Mouse (Mus musculus) ES-CJ7 (cell line): ENCODE measurements around the gene Zfp13.
"Not testable (repeated sequence)": the region's sequence is repeated elsewhere in the genome, so short reads cannot be mapped to it uniquely, and the experiment has no call there.

ENCODE experiments used
- DNase-seq: peaks from one replicate; pipeline ENCODE4 v3.0.0; 2011; ENCODE audit warnings: low read depth, low spot score

Gene Zfp13

DNA sequence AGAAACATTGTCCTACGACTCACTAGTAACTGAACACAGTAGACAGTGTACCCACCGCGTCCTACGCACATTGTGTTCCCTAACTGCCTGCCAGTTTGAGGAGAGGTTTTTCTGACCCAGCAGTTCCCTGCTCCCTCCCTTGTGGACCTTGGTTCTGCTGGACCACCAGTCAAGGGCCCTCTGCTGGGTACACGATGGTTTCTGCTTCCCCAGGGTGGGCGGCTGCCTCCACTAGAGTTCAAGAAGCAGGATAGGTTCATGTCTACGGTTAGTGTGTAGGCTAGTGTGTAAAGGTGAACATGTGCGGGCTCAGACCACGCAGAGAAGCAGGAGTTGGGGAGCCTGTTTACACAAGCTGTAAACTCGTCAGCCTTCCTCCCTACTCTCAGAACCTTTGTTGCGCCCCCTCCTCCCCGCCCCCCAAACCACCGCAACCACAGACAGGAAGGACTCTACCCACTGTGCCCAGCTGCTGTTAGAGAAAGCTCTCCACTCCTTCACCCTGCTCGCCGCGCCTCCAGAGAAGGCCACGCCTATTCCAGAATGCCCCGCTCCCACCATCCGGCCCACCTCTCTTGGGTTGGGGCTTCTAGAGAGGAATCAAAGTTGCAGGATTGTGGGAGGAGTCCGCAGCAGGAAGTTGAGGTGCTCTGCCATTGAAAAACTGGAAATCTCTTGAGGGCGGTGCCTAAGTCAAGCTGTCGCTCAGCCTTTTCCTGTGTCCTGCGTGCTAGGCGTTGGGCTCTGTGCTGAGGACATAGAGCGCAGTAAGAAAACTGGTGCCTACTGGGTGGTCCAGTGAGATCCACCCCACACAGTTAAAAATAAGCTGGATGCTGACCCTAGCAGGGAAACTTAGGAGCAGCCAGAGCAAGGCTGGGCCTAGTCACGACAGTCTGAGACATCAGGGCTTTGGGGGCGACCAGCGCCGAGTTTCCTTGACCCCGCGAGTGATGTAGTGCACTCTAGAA is at the start of gene Zfp13:
Zfp13 (minus strand) TSS at position 906 of the 971 bp plus-strand sequence.
- peak; percentile 99 for DNase-seq

DNA sequence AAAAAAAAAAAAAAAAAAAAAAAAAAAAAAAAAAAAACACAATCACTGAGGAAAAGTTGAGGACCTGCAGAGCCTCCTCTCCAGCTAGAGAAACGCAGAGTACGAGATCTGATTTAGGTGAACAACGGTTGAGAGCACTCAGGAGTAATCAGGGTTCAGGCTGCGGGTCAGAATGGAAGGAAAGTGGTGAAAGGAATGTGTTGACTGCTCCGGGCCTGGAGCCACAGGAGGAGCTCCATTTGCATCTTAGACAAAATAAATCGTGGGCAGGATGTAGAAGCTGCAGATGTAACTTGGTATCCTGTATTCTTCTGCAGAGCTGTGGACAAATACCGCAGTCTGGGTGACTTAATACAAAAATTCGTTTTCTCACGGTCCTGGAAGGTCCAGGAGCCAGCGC is 46.6 kb upstream of the Zfp13 start:
- DNase-seq, result no peak

DNA sequence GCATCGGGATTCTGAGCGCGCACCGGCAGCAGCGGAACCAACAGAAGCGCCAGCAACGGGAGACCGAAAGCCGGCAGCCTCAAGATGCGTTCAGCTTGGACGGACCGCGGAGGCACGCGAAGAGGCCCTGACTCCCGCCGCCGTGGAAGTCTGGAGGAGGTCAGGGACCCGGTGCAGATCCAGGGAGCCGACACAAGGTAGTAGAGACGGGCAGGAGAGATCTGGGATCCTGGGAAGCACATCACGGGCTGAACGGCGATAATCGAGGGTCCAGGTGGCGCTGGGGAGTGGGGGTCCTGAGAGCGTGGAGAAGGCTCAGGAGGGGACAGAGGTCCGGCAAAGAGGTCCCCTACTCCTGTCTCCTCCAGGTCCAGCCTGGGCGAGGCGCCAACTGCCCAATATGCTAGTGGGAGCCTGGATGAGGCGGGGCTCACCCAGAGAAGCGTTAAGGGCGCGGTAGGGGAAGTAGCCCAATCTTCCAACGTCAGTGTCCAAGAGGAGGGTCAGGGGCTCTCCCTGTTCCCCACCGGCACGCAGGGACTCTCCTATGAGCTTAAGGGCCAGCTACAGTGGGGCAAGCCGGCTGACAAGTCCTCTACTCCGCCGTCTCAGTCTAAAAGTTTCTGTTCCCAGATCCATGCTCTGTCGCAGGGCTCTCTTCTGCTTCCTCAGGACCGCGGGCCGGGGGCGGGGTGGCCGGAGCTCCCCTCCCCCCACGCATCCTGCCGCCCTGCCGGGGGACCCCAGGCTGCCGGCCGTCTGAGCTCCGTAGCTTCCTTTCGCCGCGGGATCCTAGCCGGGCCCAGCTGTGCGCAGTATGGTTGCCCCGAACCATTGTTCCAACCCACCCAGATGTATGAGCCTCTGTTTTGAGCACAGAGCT is 45.6 kb upstream of the Zfp13 start, which contains the start of gene Mmp25:
Mmp25 (minus strand) TSS at position 665 of the 883 bp plus-strand sequence.
- DNase-seq, result peak; percentile 35

GRCm38 (mm10) chr17:23631241-23631640 is 32.0 kb upstream of the Zfp13 start:
- no peak for DNase-seq

- peak; percentile 89 for DNase-seq
These were observed 31.1 kb upstream of the Zfp13 start for GRCm38 (mm10) chr17:23630195-23631020.

DNA sequence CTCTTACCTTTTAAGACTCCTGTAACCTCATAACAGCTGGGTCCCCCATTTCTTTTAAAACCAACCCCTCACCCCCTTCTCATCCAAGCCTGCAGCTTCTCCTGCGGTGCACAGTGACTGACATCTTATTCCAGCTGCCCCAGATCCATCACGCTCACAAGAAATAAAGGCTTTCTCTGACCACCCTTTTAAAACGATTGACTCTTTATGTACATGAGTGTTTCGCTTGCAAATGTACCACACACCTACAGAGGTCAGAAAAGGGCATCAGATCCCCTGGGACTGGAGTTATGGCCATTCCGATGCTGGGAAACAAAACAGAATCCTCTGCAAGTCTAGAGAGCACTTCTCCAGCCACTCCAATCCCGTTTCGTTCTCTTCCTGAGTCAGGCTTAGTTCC is 28.5 kb upstream of the Zfp13 start:
- peak; percentile 72 for DNase-seq

DNA sequence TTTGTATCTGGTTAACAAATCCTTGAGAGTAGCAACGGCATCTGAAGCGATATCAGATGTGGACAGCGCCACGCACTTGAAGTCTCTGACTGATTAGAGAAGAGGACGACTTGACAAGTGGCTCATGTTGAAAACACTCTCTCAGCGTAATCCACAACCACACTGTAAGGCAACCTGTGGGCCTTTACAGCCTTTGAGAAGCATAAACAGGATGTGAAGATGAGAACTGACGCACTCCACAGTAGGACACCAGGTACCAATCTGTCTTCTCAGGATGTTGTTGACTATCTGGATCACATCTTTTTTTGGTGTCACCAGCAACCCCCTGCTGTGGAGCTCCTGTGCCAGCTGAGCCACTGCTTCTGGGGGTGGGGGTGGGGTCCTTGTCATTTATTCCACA is 21.1 kb upstream of the Zfp13 start:
- DNase-seq, result no peak

GRCm38 (mm10) chr17:23617087-23617486 is 17.8 kb upstream of the Zfp13 start:
- no peak for DNase-seq

DNA sequence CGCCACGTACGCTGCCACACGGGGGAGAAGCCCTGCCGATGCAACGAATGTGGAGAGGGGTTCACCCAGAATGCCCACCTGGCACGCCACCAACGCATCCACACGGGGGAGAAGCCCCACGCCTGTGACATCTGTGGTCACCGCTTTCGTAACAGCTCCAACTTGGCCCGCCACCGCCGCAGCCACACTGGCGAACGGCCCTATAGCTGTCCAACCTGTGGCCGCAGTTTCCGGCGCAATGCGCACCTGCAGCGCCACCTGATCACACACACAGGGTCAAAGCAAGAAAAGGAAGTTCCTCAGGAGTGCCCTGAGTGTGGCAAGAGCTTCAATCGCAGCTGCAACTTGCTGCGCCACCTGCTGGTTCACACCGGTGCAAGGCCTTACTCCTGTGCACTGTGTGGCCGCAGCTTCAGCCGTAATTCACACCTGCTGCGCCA is 11.1 kb upstream of the Zfp13 start:
- DNase-seq, result peak; percentile 92

GRCm38 (mm10) chr17:23609612-23610011 is 10.3 kb upstream of the Zfp13 start:
- no peak for DNase-seq

- peak; percentile 79 for DNase-seq
These were observed 5.9 kb upstream of the Zfp13 start for GRCm38 (mm10) chr17:23605220-23605619.

DNA sequence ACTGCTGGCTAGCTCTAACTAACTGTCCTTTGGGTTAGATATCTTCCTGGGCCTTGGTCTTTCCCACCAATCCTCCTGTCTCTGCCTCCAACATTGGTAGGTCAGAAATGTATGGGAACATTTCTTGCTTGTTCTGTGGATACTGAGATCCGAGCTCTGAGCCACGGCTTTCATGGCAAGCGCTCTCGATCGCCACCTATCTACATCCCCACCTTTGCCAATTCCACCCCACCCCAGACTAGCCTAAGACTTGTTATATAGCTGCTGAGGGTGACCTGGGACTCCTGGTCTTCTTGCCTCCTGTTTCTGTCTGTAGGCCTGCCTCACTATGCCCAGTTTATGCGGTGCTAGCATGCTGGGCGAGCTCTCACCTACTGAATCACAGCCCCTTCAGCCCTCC is 5.1 kb upstream of the Zfp13 start:
- DNase-seq, result peak; percentile 85

DNA sequence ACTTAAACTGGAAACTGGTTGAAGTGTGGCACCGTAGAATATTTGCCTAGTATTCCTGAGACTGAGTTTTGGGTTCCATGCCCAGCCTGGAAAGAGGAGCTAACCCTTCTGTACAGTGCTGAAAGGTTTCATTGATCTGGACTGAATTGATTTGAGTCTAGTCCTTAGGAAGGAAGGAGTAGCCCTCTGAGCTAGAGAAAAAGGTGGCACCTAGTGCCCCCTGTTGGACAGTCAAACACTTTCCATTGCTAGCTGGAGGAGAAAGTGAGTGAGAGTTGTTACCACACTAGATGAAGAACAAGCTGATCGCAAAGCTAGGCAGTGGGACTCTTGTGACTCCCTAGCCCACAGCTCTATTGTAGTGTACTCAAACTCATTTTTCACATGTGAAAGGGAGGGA is 4.3 kb upstream of the Zfp13 start:
- peak; percentile 91 for DNase-seq

- DNase-seq, result peak; percentile 87
These were observed 3.8 kb upstream of the Zfp13 start for GRCm38 (mm10) chr17:23603077-23603476.

DNA sequence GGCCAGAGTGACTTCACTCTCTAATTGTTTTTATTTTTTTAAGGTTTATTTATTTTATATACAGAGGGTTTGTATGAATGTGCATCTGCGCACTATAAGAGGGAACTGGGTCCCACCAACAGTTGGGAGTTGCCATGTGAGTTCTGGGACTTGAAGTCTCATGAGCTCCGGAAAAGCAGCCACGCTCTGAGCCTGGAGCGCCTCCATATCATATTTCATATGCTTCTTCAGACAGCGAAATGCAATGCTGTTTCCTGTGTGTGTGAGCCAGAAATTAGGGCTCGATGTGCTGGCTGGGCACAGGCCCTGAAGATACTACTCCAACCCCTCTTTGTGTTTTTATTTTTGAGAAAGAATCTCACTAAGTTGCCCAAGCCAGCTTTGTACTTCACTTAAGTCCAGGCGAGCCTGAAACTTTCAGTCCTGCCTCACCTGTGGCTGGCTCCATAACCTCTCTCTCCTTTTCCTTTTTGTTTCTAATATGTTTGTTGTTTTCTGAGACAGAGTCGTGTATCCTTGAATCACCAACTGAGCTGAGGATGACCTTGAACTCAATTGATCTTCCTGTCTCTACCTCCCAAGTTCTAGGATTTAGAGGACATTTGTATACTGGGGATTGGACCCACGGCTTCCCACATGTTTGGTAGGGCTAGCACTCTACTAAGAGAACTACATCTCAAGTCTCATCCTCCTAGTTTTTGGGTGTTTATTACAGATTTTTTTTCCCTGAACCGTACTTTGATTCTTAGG is 2.7 kb upstream of the Zfp13 start:
- peak; percentile 72 for DNase-seq

DNA sequence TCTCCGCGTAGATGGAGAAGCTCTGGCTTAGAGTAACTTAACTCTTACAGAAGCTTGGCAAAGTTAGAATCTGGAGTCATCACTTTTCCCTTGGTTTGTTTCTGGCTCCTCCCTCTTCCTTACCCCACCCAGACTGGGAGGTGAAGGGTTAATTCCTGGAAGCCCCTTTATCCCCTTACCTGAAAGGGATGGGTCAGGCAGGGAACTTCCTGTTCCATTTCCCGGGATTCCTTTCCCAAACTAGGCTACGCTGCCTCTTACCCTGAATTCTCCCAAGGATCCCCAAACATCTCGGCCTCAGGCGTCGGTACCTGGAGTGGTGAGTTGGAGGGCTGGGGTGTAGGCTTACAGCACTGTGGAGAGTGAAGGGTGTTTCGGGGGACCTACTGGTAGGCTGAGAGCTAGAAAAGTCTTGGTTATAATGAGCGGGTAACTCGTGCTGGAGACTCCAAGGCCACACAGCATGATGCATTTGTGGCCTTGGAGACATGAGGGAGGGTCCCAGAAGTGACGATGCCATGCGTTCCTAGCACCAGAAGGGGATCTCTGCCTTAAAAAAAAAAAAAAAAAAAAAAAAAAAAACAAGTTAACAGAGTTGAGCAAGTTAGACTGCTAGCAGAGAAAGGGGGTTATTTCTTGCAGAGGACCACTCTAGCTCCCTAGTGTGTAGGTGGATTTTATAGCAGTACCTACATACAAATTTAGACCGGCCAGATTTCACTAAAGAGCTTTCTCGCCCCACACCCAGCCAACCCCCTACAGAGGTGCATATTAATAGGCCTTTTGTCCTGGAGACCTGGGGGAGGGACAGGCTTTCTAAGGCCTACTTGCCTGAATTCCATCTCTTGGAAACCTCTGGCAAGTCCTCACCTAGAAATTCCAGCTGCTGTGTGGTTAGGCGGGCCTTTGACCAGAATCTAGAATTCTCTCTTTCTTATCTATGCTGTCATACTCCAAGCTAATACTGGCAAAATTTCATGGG is 1.6 kb upstream of the Zfp13 start, which contains the start of gene Zscan10:
Zscan10 (plus strand) TSS at position 216 of the 982 bp plus-strand sequence.
- peak; percentile 96 for DNase-seq

GRCm38 (mm10) chr17:23599605-23600063 is 347 bp upstream of the Zfp13 start:
- peak; percentile 67 for DNase-seq

DNA sequence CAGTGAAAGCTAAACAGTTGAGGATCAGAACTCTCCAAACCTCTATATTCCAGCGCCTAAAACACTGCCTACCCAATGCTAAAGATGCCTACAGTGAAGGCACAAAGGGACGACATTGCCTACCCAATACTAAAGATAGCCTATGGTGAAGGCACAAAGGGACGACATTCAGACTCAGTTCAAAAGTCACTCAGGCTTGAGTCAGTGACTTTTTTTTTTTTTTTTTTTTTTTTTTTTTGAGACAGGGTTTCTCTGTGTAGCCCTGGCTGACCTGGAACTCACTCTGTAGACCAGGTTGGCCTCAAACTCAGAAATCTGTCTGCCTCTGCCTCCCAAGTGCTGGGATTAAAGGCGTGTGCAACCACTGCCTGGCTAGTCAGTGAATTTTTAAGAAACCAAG is 4.1 kb downstream of the Zfp13 start:
- DNase-seq, result not testable (repeated sequence)

DNA sequence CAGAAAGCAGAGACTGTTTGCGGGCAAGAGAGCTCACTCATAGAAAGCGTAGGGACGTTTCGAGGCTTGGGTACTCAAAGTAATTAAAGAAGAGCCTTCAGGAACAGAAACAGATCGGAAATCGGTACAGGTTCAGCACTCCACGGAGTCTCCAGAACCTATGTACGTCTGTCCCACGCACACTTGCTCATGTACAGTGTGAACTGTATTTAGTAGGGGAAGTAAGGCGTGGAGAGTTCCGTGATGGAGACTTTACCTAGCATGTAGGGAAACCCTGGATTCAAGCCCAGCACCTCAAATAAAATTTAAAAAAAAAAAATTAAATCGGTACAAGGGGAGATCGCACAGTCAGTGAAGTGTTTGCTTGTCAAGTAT is 6.4 kb downstream of the Zfp13 start:
- no peak for DNase-seq
